Mouse (Mus musculus): ENCODE results near the gene Fam114a2.

Gene Fam114a2

DNA sequence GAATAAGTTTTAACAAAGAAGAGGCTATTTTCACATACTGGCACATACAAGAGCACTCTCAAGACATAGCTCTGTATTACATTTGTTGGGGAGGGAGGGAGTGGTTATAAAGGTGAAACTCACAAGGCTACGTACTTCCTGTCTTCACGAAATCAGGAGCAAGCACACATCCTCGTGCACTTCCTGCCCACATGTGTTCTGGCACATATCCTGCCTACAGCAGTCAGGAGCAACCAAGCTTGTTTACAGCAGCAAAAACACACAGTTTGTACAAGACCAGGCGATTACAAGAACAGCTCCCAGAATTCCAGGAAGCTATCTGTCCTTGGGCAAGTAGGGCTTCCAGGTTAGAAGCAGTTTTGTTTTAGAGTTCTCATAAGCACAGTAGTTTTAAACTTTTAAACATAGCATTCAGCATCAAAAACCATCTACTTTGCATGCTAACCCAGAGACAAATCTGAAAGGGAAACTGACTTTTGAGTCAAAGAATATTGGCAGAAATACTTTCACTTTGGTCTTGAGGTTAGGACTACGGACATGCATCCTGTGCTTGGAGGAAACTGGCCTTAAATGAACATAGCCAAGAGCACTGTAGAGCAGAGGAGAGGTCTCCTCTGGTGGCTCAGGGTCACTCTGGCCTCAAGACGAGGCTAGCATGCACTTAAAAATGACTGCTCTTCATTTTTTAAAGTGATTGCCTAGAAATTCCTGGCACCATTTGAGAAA is 73.0 kb downstream of the Fam114a2 start:
- in situ Hi-C loops (cut with MboI, MseI), result no loop called here

DNA sequence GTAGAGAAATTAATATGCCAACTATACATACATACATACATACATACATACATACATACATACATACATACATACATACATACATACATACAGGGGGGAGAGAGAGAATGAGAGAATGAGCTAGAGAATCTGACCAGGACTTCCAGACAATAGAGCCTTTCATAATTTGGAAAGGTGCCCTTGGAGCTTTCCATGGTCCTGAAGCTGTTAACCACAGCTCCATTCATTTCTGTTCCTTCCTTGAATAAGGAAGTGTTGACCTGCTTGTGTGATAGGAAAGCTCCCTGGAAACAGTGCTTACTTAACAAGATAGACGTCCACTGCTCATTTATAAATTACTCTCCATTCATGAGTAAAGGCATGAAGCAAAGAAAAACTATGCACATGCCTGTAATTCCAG is 84.3 kb downstream of the Fam114a2 start:
- in situ Hi-C loops (cut with MboI, MseI), result no loop called here
